In genomic region chr7:30531291-30531815, GRCm38 (mm10) we compare ENCODE assay signal across 11 mouse cellular contexts. TPM values are rescaled to one million over a fixed set of nuclear protein-coding genes. Genes with fewer than 3 reads are reported as not detected.
DNase-seq lines count a peak whose midpoint lies in the region; ATAC-seq and TF ChIP-seq lines count a peak whose summit lies in the region.
"Had no signal": no experiment of that assay in that cellular context is flagged by ENCODE, and none has a peak within 500 bp of the region (broad histone marks: within the 10 kb centered on the region; RNA-seq: fewer than 3 reads in every experiment).

No protein-coding gene starts in this region.

- no peak for TF ChIP-seq CTCF in hindbrain, postnatal 0 days (IDR thresholded peaks at IDR 0.05; ENCODE audit: low read depth)

- H3K9ac ChIP-seq in embryonic facial prominence, embryonic 12.5 days = peak overlapping the region; percentile 27
- peak overlapping the region; percentile 15; the same call in 1 of the 2 replicates for H3K9ac ChIP-seq in limb, embryonic 13.5 days
- H3K9ac ChIP-seq in hindbrain, postnatal 0 days (replicated peaks; ENCODE audit: low read length) = 0 out of 2 replicates have a peak overlapping the region, but pooled peaks have one; percentile 28
- peak overlapping the region; percentile 16; the same call in 1 of the 2 replicates for H3K9ac ChIP-seq in neural tube, embryonic 14.5 days (replicated peaks; ENCODE audit: low read depth, low read length)

- no peaks in the 10 kb centered on the region; the same call in 1 of the 2 replicates for H3K27me3 ChIP-seq in embryonic facial prominence, embryonic 12.5 days
- peaks cover 26% of the 10 kb centered on the region for H3K27me3 ChIP-seq in embryonic facial prominence, embryonic 10.5 days (replicated peaks; ENCODE audit: low read depth, poor library complexity, severe bottlenecking)
- no peaks in the 10 kb centered on the region for H3K27me3 ChIP-seq in limb, embryonic 13.5 days
- H3K27me3 ChIP-seq in limb, embryonic 10.5 days (ENCODE audit: low read depth, poor library complexity, severe bottlenecking) = peaks cover 17% of the 10 kb centered on the region
- H3K27me3 ChIP-seq in hindbrain, postnatal 0 days (ENCODE audit: insufficient read depth, low read length) = no peaks in the 10 kb centered on the region
- no peaks in the 10 kb centered on the region for H3K27me3 ChIP-seq in neural tube, embryonic 14.5 days (ENCODE audit: control insufficient read depth, insufficient read depth, low read length)

- DNase-seq in embryonic facial prominence, embryonic 10.5 days (ENCODE audit: low spot score) = no peak
- DNase-seq in limb, embryonic 10.5 days (ENCODE audit: low spot score) = no peak
- no peak for DNase-seq in hindbrain, postnatal 0 days (ENCODE audit: low spot score)
- DNase-seq in cerebellum, postnatal 14 days = no peak
- DNase-seq in embryo, embryonic 9.5 days (ENCODE audit: extremely low spot score) = no peak
- DNase-seq: adrenal gland, postnatal 14 days; cerebellum, adult 9-11 months; heart, postnatal 4 days had no signal

- H3K9me3 ChIP-seq in embryonic facial prominence, embryonic 12.5 days = no peaks in the 10 kb centered on the region
- no peaks in the 10 kb centered on the region for H3K9me3 ChIP-seq in embryonic facial prominence, embryonic 10.5 days
- no peaks in the 10 kb centered on the region for H3K9me3 ChIP-seq in limb, embryonic 13.5 days
- no peaks in the 10 kb centered on the region for H3K9me3 ChIP-seq in limb, embryonic 10.5 days (replicated peaks)
- H3K9me3 ChIP-seq in hindbrain, postnatal 0 days (ENCODE audit: low read length) = no peaks in the 10 kb centered on the region
- H3K9me3 ChIP-seq in neural tube, embryonic 14.5 days (ENCODE audit: control insufficient read depth, low read length) = no peaks in the 10 kb centered on the region

- peaks cover 63% of the 10 kb centered on the region for H3K36me3 ChIP-seq in embryonic facial prominence, embryonic 12.5 days
- H3K36me3 ChIP-seq in embryonic facial prominence, embryonic 10.5 days (replicated peaks) = peaks cover 67% of the 10 kb centered on the region
- H3K36me3 ChIP-seq in limb, embryonic 13.5 days = peaks cover 66% of the 10 kb centered on the region
- H3K36me3 ChIP-seq in limb, embryonic 10.5 days = peaks cover 68% of the 10 kb centered on the region
- H3K36me3 ChIP-seq in hindbrain, postnatal 0 days (ENCODE audit: insufficient read depth, low read length) = peaks cover 53% of the 10 kb centered on the region
- H3K36me3 ChIP-seq in neural tube, embryonic 14.5 days (ENCODE audit: control insufficient read depth, insufficient read depth, low read length) = peaks cover 61% of the 10 kb centered on the region

- no peak for ATAC-seq in embryonic facial prominence, embryonic 12.5 days (ENCODE audit: insufficient number of reproducible peaks, insufficient read depth, low FRiP score, low TSS enrichment)
- ATAC-seq in limb, embryonic 13.5 days (ENCODE audit: low FRiP score, low read depth) = no peak
- no peak for ATAC-seq in hindbrain, postnatal 0 days
- ATAC-seq in neural tube, embryonic 14.5 days (ENCODE audit: low read depth) = no peak

- H3K27ac ChIP-seq in embryonic facial prominence, embryonic 12.5 days = no peak overlapping the region
- H3K27ac ChIP-seq in embryonic facial prominence, embryonic 10.5 days (replicated peaks) = no peak overlapping the region
- no peak overlapping the region for H3K27ac ChIP-seq in limb, embryonic 13.5 days
- no peak overlapping the region for H3K27ac ChIP-seq in limb, embryonic 10.5 days
- H3K27ac ChIP-seq in hindbrain, postnatal 0 days = no peak overlapping the region
- no peak overlapping the region for H3K27ac ChIP-seq in neural tube, embryonic 14.5 days (ENCODE audit: low read depth, low read length)

- H3K4me1 ChIP-seq in embryonic facial prominence, embryonic 12.5 days = peaks cover 41% of the 10 kb centered on the region
- H3K4me1 ChIP-seq in embryonic facial prominence, embryonic 10.5 days = peaks cover 42% of the 10 kb centered on the region
- peaks cover 27% of the 10 kb centered on the region for H3K4me1 ChIP-seq in limb, embryonic 13.5 days
- peaks cover 34% of the 10 kb centered on the region for H3K4me1 ChIP-seq in limb, embryonic 10.5 days
- peaks cover 22% of the 10 kb centered on the region for H3K4me1 ChIP-seq in hindbrain, postnatal 0 days (ENCODE audit: insufficient read depth, low read length)
- H3K4me1 ChIP-seq in neural tube, embryonic 14.5 days (ENCODE audit: control insufficient read depth, insufficient read depth, low read length) = peaks cover 34% of the 10 kb centered on the region

- WGBS in embryonic facial prominence, embryonic 12.5 days = 80% methylated on average over 9 of the region's 9 CpGs
- WGBS in embryonic facial prominence, embryonic 10.5 days = 87% methylated on average over 9 of the region's 9 CpGs
- WGBS in limb, embryonic 13.5 days = 82% methylated on average over 9 of the region's 9 CpGs
- 85% methylated on average over 9 of the region's 9 CpGs for WGBS in limb, embryonic 10.5 days
- WGBS in hindbrain, postnatal 0 days = 82% methylated on average over 9 of the region's 9 CpGs
- WGBS in neural tube, embryonic 14.5 days = 88% methylated on average over 9 of the region's 9 CpGs

- no peak overlapping the region for H3K4me2 ChIP-seq in embryonic facial prominence, embryonic 12.5 days (replicated peaks)
- H3K4me2 ChIP-seq in limb, embryonic 13.5 days (replicated peaks) = no peak overlapping the region
- 0 out of 2 replicates have a peak overlapping the region, but pooled peaks have one; percentile 17 for H3K4me2 ChIP-seq in hindbrain, postnatal 0 days (ENCODE audit: low read depth, low read length)
- H3K4me2 ChIP-seq in neural tube, embryonic 14.5 days (ENCODE audit: low read depth, low read length) = peak overlapping the region; percentile 16; the same call in 1 of the 2 replicates

- H3K4me3 ChIP-seq in embryonic facial prominence, embryonic 12.5 days = no peak overlapping the region
- H3K4me3 ChIP-seq in embryonic facial prominence, embryonic 10.5 days = no peak overlapping the region
- H3K4me3 ChIP-seq in limb, embryonic 13.5 days = no peak overlapping the region
- no peak overlapping the region for H3K4me3 ChIP-seq in limb, embryonic 10.5 days
- H3K4me3 ChIP-seq in hindbrain, postnatal 0 days (ENCODE audit: low read length) = no peak overlapping the region
- no peak overlapping the region for H3K4me3 ChIP-seq in neural tube, embryonic 14.5 days (ENCODE audit: low read depth, low read length)

RNA-seq across cellular contexts. Expression of gene Arhgap33, which starts 3.5 kb away (rescaled TPM):
- 20.0 and 26.5 TPM in 2 replicates for polyA plus RNA-seq in embryonic facial prominence, embryonic 12.5 days (2016; fragmentation: Nextera tagmentation; extraction: Ambion mirVana)
- polyA plus RNA-seq in embryonic facial prominence, embryonic 10.5 days (2016; fragmentation: Nextera tagmentation; extraction: Ambion mirVana) = 24.8 and 25.2 TPM in 2 replicates
- 11.4 and 11.6 TPM in 2 replicates for polyA plus RNA-seq in limb, embryonic 13.5 days (2015; fragmentation: Nextera tagmentation; extraction: Ambion mirVana)
- polyA plus RNA-seq in limb, embryonic 10.5 days (2016; fragmentation: Nextera tagmentation; extraction: Ambion mirVana) = 14.0 and 17.1 TPM in 2 replicates
- total RNA-seq in hindbrain, postnatal 0 days (2014; rRNA removed) = 55.7 and 59.7 TPM in 2 replicates
- polyA plus RNA-seq in hindbrain, postnatal 0 days (2015; fragmentation: Nextera tagmentation; extraction: Ambion mirVana) = 64.8 and 73.1 TPM in 2 replicates
- polyA plus RNA-seq in neural tube, embryonic 14.5 days (2014; fragmentation: Nextera tagmentation; extraction: Ambion mirVana) = 110 and 111 TPM in 2 replicates

RNA-seq across cellular contexts. Expression of gene Hspb6, which starts 20.6 kb away (rescaled TPM):
- 8.5 and 9.2 TPM in 2 replicates for polyA plus RNA-seq in embryonic facial prominence, embryonic 12.5 days (2016; fragmentation: Nextera tagmentation; extraction: Ambion mirVana)
- 4.1 and 5.6 TPM in 2 replicates for polyA plus RNA-seq in embryonic facial prominence, embryonic 10.5 days (2016; fragmentation: Nextera tagmentation; extraction: Ambion mirVana)
- 15.4 and 17.5 TPM in 2 replicates for polyA plus RNA-seq in limb, embryonic 13.5 days (2015; fragmentation: Nextera tagmentation; extraction: Ambion mirVana)
- polyA plus RNA-seq in limb, embryonic 10.5 days (2016; fragmentation: Nextera tagmentation; extraction: Ambion mirVana) = 4.7 and 7.0 TPM in 2 replicates
- total RNA-seq in hindbrain, postnatal 0 days (2014; rRNA removed) = 5.6 and 6.4 TPM in 2 replicates
- 15.8 and 16.3 TPM in 2 replicates for polyA plus RNA-seq in hindbrain, postnatal 0 days (2015; fragmentation: Nextera tagmentation; extraction: Ambion mirVana)
- 7.0 and 8.4 TPM in 2 replicates for polyA plus RNA-seq in neural tube, embryonic 14.5 days (2014; fragmentation: Nextera tagmentation; extraction: Ambion mirVana)

RNA-seq across cellular contexts. Expression of gene Proser3, which starts 20.7 kb away (rescaled TPM):
- polyA plus RNA-seq in embryonic facial prominence, embryonic 12.5 days (2016; fragmentation: Nextera tagmentation; extraction: Ambion mirVana) = 15.6 and 16.0 TPM in 2 replicates
- polyA plus RNA-seq in embryonic facial prominence, embryonic 10.5 days (2016; fragmentation: Nextera tagmentation; extraction: Ambion mirVana) = 17.7 TPM in 2 replicates
- 13.9 TPM in 2 replicates for polyA plus RNA-seq in limb, embryonic 13.5 days (2015; fragmentation: Nextera tagmentation; extraction: Ambion mirVana)
- 17.8 and 21.6 TPM in 2 replicates for polyA plus RNA-seq in limb, embryonic 10.5 days (2016; fragmentation: Nextera tagmentation; extraction: Ambion mirVana)
- total RNA-seq in hindbrain, postnatal 0 days (2014; rRNA removed) = 13.1 and 14.0 TPM in 2 replicates
- polyA plus RNA-seq in hindbrain, postnatal 0 days (2015; fragmentation: Nextera tagmentation; extraction: Ambion mirVana) = 3.0 and 3.1 TPM in 2 replicates
- polyA plus RNA-seq in neural tube, embryonic 14.5 days (2014; fragmentation: Nextera tagmentation; extraction: Ambion mirVana) = 9.3 and 11.1 TPM in 2 replicates

RNA-seq across cellular contexts. Expression of gene Lin37, which starts 28.3 kb away (rescaled TPM):
- 44.7 and 49.1 TPM in 2 replicates for polyA plus RNA-seq in embryonic facial prominence, embryonic 12.5 days (2016; fragmentation: Nextera tagmentation; extraction: Ambion mirVana)
- 42.5 and 45.2 TPM in 2 replicates for polyA plus RNA-seq in embryonic facial prominence, embryonic 10.5 days (2016; fragmentation: Nextera tagmentation; extraction: Ambion mirVana)
- polyA plus RNA-seq in limb, embryonic 13.5 days (2015; fragmentation: Nextera tagmentation; extraction: Ambion mirVana) = 44.2 and 48.3 TPM in 2 replicates
- 42.5 and 45.6 TPM in 2 replicates for polyA plus RNA-seq in limb, embryonic 10.5 days (2016; fragmentation: Nextera tagmentation; extraction: Ambion mirVana)
- total RNA-seq in hindbrain, postnatal 0 days (2014; rRNA removed) = 14.3 and 21.0 TPM in 2 replicates
- 45.0 and 48.0 TPM in 2 replicates for polyA plus RNA-seq in hindbrain, postnatal 0 days (2015; fragmentation: Nextera tagmentation; extraction: Ambion mirVana)
- polyA plus RNA-seq in neural tube, embryonic 14.5 days (2014; fragmentation: Nextera tagmentation; extraction: Ambion mirVana) = 55.4 and 57.4 TPM in 2 replicates

RNA-seq across cellular contexts. Expression of gene U2af1l4, which starts 31.7 kb away (rescaled TPM):
- 94.1 TPM in 2 replicates for polyA plus RNA-seq in embryonic facial prominence, embryonic 12.5 days (2016; fragmentation: Nextera tagmentation; extraction: Ambion mirVana)
- 91.5 and 94.9 TPM in 2 replicates for polyA plus RNA-seq in embryonic facial prominence, embryonic 10.5 days (2016; fragmentation: Nextera tagmentation; extraction: Ambion mirVana)
- 81.3 and 91.1 TPM in 2 replicates for polyA plus RNA-seq in limb, embryonic 13.5 days (2015; fragmentation: Nextera tagmentation; extraction: Ambion mirVana)
- 92.5 and 100 TPM in 2 replicates for polyA plus RNA-seq in limb, embryonic 10.5 days (2016; fragmentation: Nextera tagmentation; extraction: Ambion mirVana)
- total RNA-seq in hindbrain, postnatal 0 days (2014; rRNA removed) = 41.7 and 53.4 TPM in 2 replicates
- 103 and 104 TPM in 2 replicates for polyA plus RNA-seq in hindbrain, postnatal 0 days (2015; fragmentation: Nextera tagmentation; extraction: Ambion mirVana)
- 99.4 and 99.6 TPM in 2 replicates for polyA plus RNA-seq in neural tube, embryonic 14.5 days (2014; fragmentation: Nextera tagmentation; extraction: Ambion mirVana)

Comparison
In these comparisons a context has a peak if more than half of its experiments do, and no peak if none do; other contexts are left out.
1. H3K4me2 ChIP-seq: peak in hindbrain, postnatal 0 days (single experiment) and neural tube, embryonic 14.5 days (single experiment); none in embryonic facial prominence, embryonic 12.5 days (single experiment) and limb, embryonic 13.5 days (single experiment).
2. Peak in every context shown above with its lines, with median percentiles within 50 percentile points of each other: H3K9ac ChIP-seq.